Mouse (Mus musculus) thymus, adult 2 months (tissue): ENCODE results near the gene Snapin. TPM values are rescaled to one million over a fixed set of nuclear protein-coding genes. Genes with fewer than 3 reads are reported as not detected.

Source experiments
- DNase-seq: peaks from one replicate; pipeline ENCODE4 v3.0.0; 2021
- H3K27ac ChIP-seq: fragments of 200-500 bp; 2 replicates; pipeline ENCODE4 v1.5.1; 2012; ENCODE audit warnings: low read length, control low read depth; ENCODE audit not compliant: control insufficient read depth, insufficient read depth
- H3K27me3 ChIP-seq: fragments of 200-500 bp; 2 replicates; pipeline ENCODE4 v1.6.1; 2012; ENCODE audit warnings: mild to moderate bottlenecking, low read length, moderate library complexity, mixed read lengths; ENCODE audit not compliant: control insufficient read depth, insufficient read depth
- H3K36me3 ChIP-seq: fragments of 200-500 bp; 2 replicates; pipeline ENCODE4 v1.6.1; 2012; ENCODE audit warnings: mild to moderate bottlenecking, low read length, moderate library complexity; ENCODE audit not compliant: control insufficient read depth, insufficient read depth
- H3K4me1 ChIP-seq: fragments of 200-500 bp; replicated peaks from 2 replicates; pipeline ENCODE4 v1.6.1; 2012; ENCODE audit warnings: low read length; ENCODE audit not compliant: control insufficient read depth, insufficient read depth
- H3K4me3 ChIP-seq: fragments of 200-500 bp; 2 replicates; pipeline ENCODE4 v1.5.1; 2012; ENCODE audit warnings: mild to moderate bottlenecking, low read length, control low read depth, moderate library complexity; ENCODE audit not compliant: control insufficient read depth, insufficient read depth
- CTCF ChIP-seq: fragments of 200-500 bp; IDR thresholded peaks from 2 replicates; pipeline ENCODE4 v1.5.1; 2012; ENCODE audit warnings: mild to moderate bottlenecking, control low read depth, low read length, moderate library complexity, borderline replicate concordance; ENCODE audit not compliant: control insufficient read depth, poor library complexity, insufficient read depth; ENCODE audit errors: extremely low read depth
- POLR2A ChIP-seq: fragments of 200-500 bp; IDR thresholded peaks from 2 replicates; pipeline ENCODE4 v1.6.1; 2012; ENCODE audit warnings: mild to moderate bottlenecking, low read length, control low read depth, moderate library complexity; ENCODE audit not compliant: control insufficient read depth, poor library complexity, insufficient read depth; ENCODE audit errors: extremely low read depth
- WGBS: fragments of 180-500 bp; shearing (Covaris S2); methylation state at CpG from one replicate; pipeline ENCODE4 v1.1.7; 2018; 5-methylcytosine and 5-hydroxymethylcytosine counted together
- polyA plus RNA-seq: library from polyadenylated mRNA; depleted of rRNA; stranded (reverse); fragments of >200 nt; gene quantifications from 2 replicates; pipeline ENCODE4 v1.2.3, GENCODE M21; 2012

The Snapin gene
- polyA plus RNA-seq, 1 experiment: 27.8 TPM

GRCm38 (mm10) chr3:90462579-90462978 lies 28.3 kb downstream of the Snapin start:
- no peak for TF ChIP-seq CTCF
- TF ChIP-seq POLR2A: no peak
- peaks cover 16% of the 10 kb centered on the region; the same call in 1 of the 2 replicates for H3K27me3 ChIP-seq
- DNase-seq: no peak
- no peaks in the 10 kb centered on the region for H3K36me3 ChIP-seq
- no peak overlapping the region for H3K27ac ChIP-seq
- peaks cover 9% of the 10 kb centered on the region; the same call in 1 of the 2 replicates for H3K4me1 ChIP-seq
- 65% methylated on average over 7 of the region's 7 CpGs for WGBS
- no peak overlapping the region for H3K4me3 ChIP-seq

- H3K27ac ChIP-seq: no peak overlapping the region
- peaks cover 9% of the 10 kb centered on the region; the same call in 1 of the 2 replicates for H3K4me1 ChIP-seq
- TF ChIP-seq POLR2A: no peak
- TF ChIP-seq CTCF: no peak
- H3K4me3 ChIP-seq: no peak overlapping the region
- WGBS: 92% methylated on average over 3 of the region's 3 CpGs
- no peaks in the 10 kb centered on the region for H3K36me3 ChIP-seq
- H3K27me3 ChIP-seq: peaks cover 16% of the 10 kb centered on the region; the same call in 1 of the 2 replicates
- no peak for DNase-seq
Measured at GRCm38 (mm10) chr3:90461935-90462334, 28.9 kb downstream of the Snapin start.

- TF ChIP-seq CTCF: no peak
- TF ChIP-seq POLR2A: no peak
- H3K4me1 ChIP-seq: peaks cover 6% of the 10 kb centered on the region; the same call in 1 of the 2 replicates
- H3K27me3 ChIP-seq: peaks cover 14% of the 10 kb centered on the region; the same call in 1 of the 2 replicates
- DNase-seq: no peak
- H3K4me3 ChIP-seq: no peak overlapping the region
- H3K36me3 ChIP-seq: no peaks in the 10 kb centered on the region
- 77% methylated on average over 5 of the region's 5 CpGs for WGBS
- no peak overlapping the region for H3K27ac ChIP-seq
Measured at GRCm38 (mm10) chr3:90460315-90460714, 30.5 kb downstream of the Snapin start.

GRCm38 (mm10) chr3:90459727-90460126 lies 31.1 kb downstream of the Snapin start:
- Histone ChIP-seq H3K27me3 (peaks cover 8% of the 10 kb centered on the region; the same call in 1 of the 2 replicates), H3K27ac (no peak overlapping the region)

GRCm38 (mm10) chr3:90454931-90455330 lies 35.9 kb downstream of the Snapin start:
- no peaks in the 10 kb centered on the region for H3K27me3 ChIP-seq
- WGBS: 97% methylated on average over 14 of the region's 14 CpGs
- TF ChIP-seq CTCF (no peak), POLR2A (no peak)
- no peak overlapping the region for H3K4me3 ChIP-seq
- no peaks in the 10 kb centered on the region for H3K36me3 ChIP-seq
- peaks cover 4% of the 10 kb centered on the region; the same call in 1 of the 2 replicates for H3K4me1 ChIP-seq
- DNase-seq: no peak
- H3K27ac ChIP-seq: no peak overlapping the region

More at GRCm38 (mm10) chr3:90459727-90460126, 31.1 kb downstream of the Snapin start:
- Histone ChIP-seq H3K4me3 (no peak overlapping the region), H3K36me3 (no peaks in the 10 kb centered on the region), H3K4me1 (no peaks in the 10 kb centered on the region)
- WGBS: 95% methylated on average over 9 of the region's 9 CpGs
- no peak for DNase-seq
- no peak for TF ChIP-seq POLR2A
- no peak for TF ChIP-seq CTCF

- H3K4me3 ChIP-seq: no peak overlapping the region
- no peaks in the 10 kb centered on the region for H3K36me3 ChIP-seq
- H3K27ac ChIP-seq: no peak overlapping the region
- no peaks in the 10 kb centered on the region for H3K27me3 ChIP-seq
- WGBS: 68% methylated on average over 10 of the region's 10 CpGs
- H3K4me1 ChIP-seq: peaks cover 11% of the 10 kb centered on the region
- DNase-seq: no peak
- TF ChIP-seq POLR2A: no peak
- TF ChIP-seq CTCF: no peak
Measured at GRCm38 (mm10) chr3:90451396-90452095, 39.3 kb downstream of the Snapin start.

- peaks cover 15% of the 10 kb centered on the region for H3K4me1 ChIP-seq
- H3K36me3 ChIP-seq: no peaks in the 10 kb centered on the region
- TF ChIP-seq CTCF (no peak), POLR2A (no peak)
- H3K4me3 ChIP-seq: no peak overlapping the region
- no peaks in the 10 kb centered on the region for H3K27me3 ChIP-seq
- DNase-seq: no peak
- WGBS: 64% methylated on average over 12 of the region's 12 CpGs
- no peak overlapping the region for H3K27ac ChIP-seq
Measured at GRCm38 (mm10) chr3:90450874-90451273, 40.0 kb downstream of the Snapin start.
